Mouse (Mus musculus): Measurements from ENCODE around the gene Olfr597. TPM values are rescaled to one million over a fixed set of nuclear protein-coding genes. Genes with fewer than 3 reads are reported as not detected.

Gene Olfr597
- polyA plus RNA-seq (2015; fragmentation: Nextera tagmentation; extraction: Ambion mirVana), result not detected in 2 replicates

DNA sequence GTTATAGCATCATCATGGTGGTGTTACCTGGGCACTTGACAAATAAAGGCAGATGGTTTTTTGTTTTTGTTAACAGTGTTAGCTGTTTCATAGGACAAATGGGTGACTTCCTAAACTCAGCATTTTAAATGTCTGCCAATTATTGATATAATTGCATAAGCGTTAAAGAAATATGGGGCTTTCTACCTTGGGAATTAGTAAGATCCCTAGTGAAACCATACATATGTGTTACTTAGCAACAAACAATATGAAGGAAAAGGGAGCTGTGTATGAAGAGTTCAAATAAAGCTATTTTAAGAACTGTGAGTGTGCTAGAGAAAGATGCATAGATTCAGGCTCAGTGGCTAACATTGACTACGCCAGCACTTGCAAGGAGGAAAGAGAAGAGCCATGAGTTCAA is at the start of gene Olfr597:
Olfr597 (plus strand) TSS at position 301 of the 400 bp plus-strand sequence.

DNA sequence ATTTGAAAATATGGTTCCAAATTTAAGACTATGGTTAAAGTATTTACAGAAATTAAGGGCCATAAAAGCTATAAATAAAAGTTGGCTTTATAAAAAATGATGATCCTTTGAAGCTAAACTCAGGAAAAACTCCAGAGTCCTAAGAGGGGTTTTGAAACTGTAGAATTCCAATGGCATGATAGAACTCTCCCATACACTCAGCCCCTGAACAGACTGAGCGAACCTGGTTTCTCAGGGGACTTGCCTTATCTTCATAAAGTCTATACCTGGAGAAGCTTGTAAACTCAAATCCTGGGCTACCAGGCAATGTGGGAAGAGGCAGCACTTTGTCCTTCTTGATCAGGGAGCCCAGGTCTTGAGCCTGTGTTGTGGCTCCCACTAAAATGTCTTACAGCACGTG is 10.8 kb upstream of the Olfr597 start, which contains the start of gene Olfr596:
Olfr596 (plus strand) TSS at position 301 of the 400 bp plus-strand sequence.

DNA sequence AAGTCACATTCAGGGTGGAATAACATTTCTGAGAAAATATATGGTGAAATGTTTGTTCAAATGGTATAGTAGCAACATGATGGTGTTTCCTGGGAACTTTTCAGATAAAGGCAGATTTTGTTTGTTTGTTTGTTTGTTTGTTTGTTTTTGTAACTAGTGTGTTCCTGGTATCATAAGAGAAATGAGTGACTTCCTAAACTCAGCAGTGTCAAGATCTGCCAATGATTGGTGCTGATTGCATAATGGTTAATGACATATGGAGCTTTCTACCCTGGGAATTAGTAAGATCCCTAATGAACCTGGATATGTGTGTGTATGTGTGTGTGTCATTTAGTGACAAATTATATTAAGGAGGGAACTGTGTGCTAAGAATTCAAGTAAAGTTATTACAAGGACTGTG is 7.2 kb downstream of the Olfr597 start, which contains the start of gene Olfr598:
Olfr598 (plus strand) TSS at position 301 of the 400 bp plus-strand sequence.

DNA sequence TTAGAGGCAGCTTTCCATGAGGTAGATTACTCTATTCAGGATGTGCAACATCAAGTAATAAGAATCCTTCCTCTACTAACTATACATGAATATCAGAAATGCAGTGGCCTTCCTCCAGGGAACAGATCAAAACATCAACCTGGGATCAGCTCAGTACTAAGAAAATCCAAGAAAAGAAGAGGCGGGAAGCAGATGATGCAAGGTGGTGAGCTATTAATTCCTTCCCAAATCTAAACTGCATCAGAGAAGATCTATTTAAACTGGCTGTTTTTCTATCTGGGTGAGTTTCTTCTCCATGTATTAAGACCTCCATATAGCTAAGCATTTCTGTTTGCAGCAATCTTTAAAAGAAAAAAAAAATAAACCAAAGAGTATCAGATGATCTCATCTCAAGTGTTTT is 19.5 kb downstream of the Olfr597 start, which contains the start of gene Olfr599:
Olfr599 (plus strand) TSS at position 301 of the 400 bp plus-strand sequence.

DNA sequence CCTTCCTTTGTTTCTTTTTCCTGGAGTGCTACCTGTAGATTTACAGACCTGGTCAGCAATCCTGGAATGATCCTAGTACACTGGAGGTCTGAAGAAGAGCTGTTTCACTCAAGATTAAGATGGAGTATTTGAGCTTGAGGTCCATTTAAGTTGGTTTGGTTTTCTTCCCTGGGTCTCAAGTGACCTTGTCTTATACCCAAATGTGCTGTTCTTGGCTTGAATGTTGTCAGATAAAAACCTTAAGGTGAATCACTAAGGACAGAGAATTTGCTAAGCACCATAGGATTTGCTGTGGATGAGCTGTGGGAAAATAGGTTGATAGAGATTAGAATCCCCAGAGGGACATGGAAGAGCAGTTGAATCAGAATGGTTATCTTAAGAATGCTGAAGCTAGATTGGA is 33.5 kb downstream of the Olfr597 start, which contains the start of gene Olfr600:
Olfr600 (minus strand) TSS at position 101 of the 400 bp plus-strand sequence.

DNA sequence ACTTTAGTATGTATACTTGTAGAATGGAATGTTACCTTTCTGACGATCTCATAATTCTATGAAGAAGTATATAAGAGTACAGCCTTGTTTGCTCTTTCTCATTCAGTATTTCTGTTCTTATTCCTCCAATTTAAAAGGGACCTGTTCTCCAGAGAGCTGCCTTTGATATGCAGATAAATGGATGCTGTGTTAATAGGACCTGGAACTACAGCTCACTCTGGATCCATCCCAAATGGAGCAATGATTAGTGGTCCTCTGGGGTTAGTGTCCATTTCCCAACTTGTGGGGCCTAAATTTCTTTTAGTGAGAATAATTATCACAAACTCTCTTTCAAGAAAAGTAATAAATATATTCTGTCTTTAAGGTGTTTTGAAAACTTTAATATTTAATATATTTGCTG is 46.4 kb downstream of the Olfr597 start, which contains the start of gene Olfr601:
Olfr601 (minus strand) TSS at position 101 of the 400 bp plus-strand sequence.

Small RNAs within 50 kb of the gene (microRNA-seq; reads per million reads assigned to microRNA genes)
- gene Gm23550, result not detected

Other genes starting within 250 kb of the Olfr597 start
- not detected in 2 replicates for gene Olfr584, start 234.4 kb upstream of the Olfr597 start, polyA plus RNA-seq (2015; fragmentation: Nextera tagmentation; extraction: Ambion mirVana)
- gene Olfr585, start 218.6 kb upstream of the Olfr597 start, polyA plus RNA-seq (2015; fragmentation: Nextera tagmentation; extraction: Ambion mirVana), result not detected in 2 replicates
- gene Olfr586, start 190.7 kb upstream of the Olfr597 start, polyA plus RNA-seq (2015; fragmentation: Nextera tagmentation; extraction: Ambion mirVana), result not detected in 2 replicates
- not detected in 2 replicates for gene Olfr588-ps1, start 175.4 kb upstream of the Olfr597 start, polyA plus RNA-seq (2015; fragmentation: Nextera tagmentation; extraction: Ambion mirVana)
- gene Olfr589, start 160.0 kb upstream of the Olfr597 start, polyA plus RNA-seq (2015; fragmentation: Nextera tagmentation; extraction: Ambion mirVana), result not detected in 2 replicates
- gene Olfr591, start 138.0 kb upstream of the Olfr597 start, polyA plus RNA-seq (2015; fragmentation: Nextera tagmentation; extraction: Ambion mirVana), result not detected in 2 replicates
- not detected in 2 replicates for gene Olfr592, start 131.5 kb upstream of the Olfr597 start, polyA plus RNA-seq (2015; fragmentation: Nextera tagmentation; extraction: Ambion mirVana)
- gene Olfr593, start 104.5 kb upstream of the Olfr597 start, polyA plus RNA-seq (2015; fragmentation: Nextera tagmentation; extraction: Ambion mirVana), result not detected in 2 replicates
- not detected in 2 replicates for gene Olfr594, start 99.3 kb upstream of the Olfr597 start, polyA plus RNA-seq (2015; fragmentation: Nextera tagmentation; extraction: Ambion mirVana)
- not detected in 2 replicates for gene Usp17ld, start 63.8 kb upstream of the Olfr597 start, polyA plus RNA-seq (2015; fragmentation: Nextera tagmentation; extraction: Ambion mirVana)
- not detected in 2 replicates for gene Olfr596, start 10.7 kb upstream of the Olfr597 start, polyA plus RNA-seq (2015; fragmentation: Nextera tagmentation; extraction: Ambion mirVana)
- not detected in 2 replicates for gene Olfr598, start 7.3 kb downstream of the Olfr597 start, polyA plus RNA-seq (2015; fragmentation: Nextera tagmentation; extraction: Ambion mirVana)
- not detected in 2 replicates for gene Olfr599, start 19.6 kb downstream of the Olfr597 start, polyA plus RNA-seq (2015; fragmentation: Nextera tagmentation; extraction: Ambion mirVana)
- not detected in 2 replicates for gene Olfr600, start 33.4 kb downstream of the Olfr597 start, polyA plus RNA-seq (2015; fragmentation: Nextera tagmentation; extraction: Ambion mirVana)
- not detected in 2 replicates for gene Olfr601, start 46.3 kb downstream of the Olfr597 start, polyA plus RNA-seq (2015; fragmentation: Nextera tagmentation; extraction: Ambion mirVana)
- not detected in 2 replicates for gene Olfr603, start 69.9 kb downstream of the Olfr597 start, polyA plus RNA-seq (2015; fragmentation: Nextera tagmentation; extraction: Ambion mirVana)
- not detected in 2 replicates for gene Usp17lc, start 98.8 kb downstream of the Olfr597 start, polyA plus RNA-seq (2015; fragmentation: Nextera tagmentation; extraction: Ambion mirVana)
- gene Olfr605, start 129.1 kb downstream of the Olfr597 start, polyA plus RNA-seq (2015; fragmentation: Nextera tagmentation; extraction: Ambion mirVana), result not detected in 2 replicates
- not detected in 2 replicates for gene Olfr606, start 132.7 kb downstream of the Olfr597 start, polyA plus RNA-seq (2015; fragmentation: Nextera tagmentation; extraction: Ambion mirVana)
- not detected in 2 replicates for gene Olfr607, start 147.8 kb downstream of the Olfr597 start, polyA plus RNA-seq (2015; fragmentation: Nextera tagmentation; extraction: Ambion mirVana)
- not detected in 2 replicates for gene Olfr608, start 153.6 kb downstream of the Olfr597 start, polyA plus RNA-seq (2015; fragmentation: Nextera tagmentation; extraction: Ambion mirVana)
- not detected in 2 replicates for gene Olfr609, start 181.7 kb downstream of the Olfr597 start, polyA plus RNA-seq (2015; fragmentation: Nextera tagmentation; extraction: Ambion mirVana)
- gene Olfr610, start 195.8 kb downstream of the Olfr597 start, polyA plus RNA-seq (2015; fragmentation: Nextera tagmentation; extraction: Ambion mirVana), result not detected in 2 replicates
- gene Olfr611, start 204.5 kb downstream of the Olfr597 start, polyA plus RNA-seq (2015; fragmentation: Nextera tagmentation; extraction: Ambion mirVana), result not detected in 2 replicates
- gene Olfr612, start 226.4 kb downstream of the Olfr597 start, polyA plus RNA-seq (2015; fragmentation: Nextera tagmentation; extraction: Ambion mirVana), result not detected in 2 replicates
- not detected in 2 replicates for gene Olfr613, start 231.8 kb downstream of the Olfr597 start, polyA plus RNA-seq (2015; fragmentation: Nextera tagmentation; extraction: Ambion mirVana)
- not detected in 2 replicates for gene Olfr615, start 239.8 kb downstream of the Olfr597 start, polyA plus RNA-seq (2015; fragmentation: Nextera tagmentation; extraction: Ambion mirVana)

Data from urinary bladder, postnatal 0 days (tissue).